Mouse (Mus musculus) heart, adult 18-20 months (tissue): ENCODE data around the gene Zfp719. TPM values are rescaled to one million over a fixed set of nuclear protein-coding genes. Genes with fewer than 3 reads are reported as not detected.

ENCODE experiments used
- DNase-seq, 2 experiments: peaks; one replicate each; pipeline ENCODE4 v3.0.0; 2021 to 2022; ENCODE audit warnings: mixed read lengths in 1 of 2
- total RNA-seq, 2 experiments: library from RNA; stranded (reverse); gene quantifications; 2 replicates each; pipeline ENCODE4 v1.2.3; 2021

The Zfp719 gene
- total RNA-seq, 2 experiments from 2014 or later, result 4.4 to 8.2 TPM

DNA sequence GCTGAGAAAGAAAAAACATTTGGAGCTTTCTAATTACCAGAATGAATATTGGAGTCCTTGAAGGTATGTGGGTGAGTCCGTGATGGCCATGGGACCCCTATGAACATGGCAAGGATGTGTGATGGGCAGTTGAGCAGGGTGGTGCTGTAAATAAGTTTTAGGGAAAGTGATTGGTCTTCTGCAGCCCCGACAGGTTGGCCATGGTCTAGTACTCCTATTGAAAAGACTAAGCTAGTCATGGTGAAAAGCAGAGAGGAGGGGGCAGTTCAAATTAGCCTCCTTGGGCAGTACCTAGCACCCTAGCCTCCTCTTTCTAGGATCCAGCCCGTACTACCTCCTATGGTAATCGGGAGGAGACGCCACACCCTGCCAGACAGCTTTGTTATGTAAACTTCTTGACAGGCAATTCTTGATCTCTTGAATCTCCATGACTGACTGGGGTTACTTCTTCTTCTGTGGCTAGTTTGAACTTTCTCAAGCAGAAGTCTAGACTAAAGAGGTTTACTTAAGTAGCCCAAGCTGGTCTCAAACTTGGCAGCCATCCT is 28.4 kb downstream of the Zfp719 start:
- DNase-seq, result no peak

DNA sequence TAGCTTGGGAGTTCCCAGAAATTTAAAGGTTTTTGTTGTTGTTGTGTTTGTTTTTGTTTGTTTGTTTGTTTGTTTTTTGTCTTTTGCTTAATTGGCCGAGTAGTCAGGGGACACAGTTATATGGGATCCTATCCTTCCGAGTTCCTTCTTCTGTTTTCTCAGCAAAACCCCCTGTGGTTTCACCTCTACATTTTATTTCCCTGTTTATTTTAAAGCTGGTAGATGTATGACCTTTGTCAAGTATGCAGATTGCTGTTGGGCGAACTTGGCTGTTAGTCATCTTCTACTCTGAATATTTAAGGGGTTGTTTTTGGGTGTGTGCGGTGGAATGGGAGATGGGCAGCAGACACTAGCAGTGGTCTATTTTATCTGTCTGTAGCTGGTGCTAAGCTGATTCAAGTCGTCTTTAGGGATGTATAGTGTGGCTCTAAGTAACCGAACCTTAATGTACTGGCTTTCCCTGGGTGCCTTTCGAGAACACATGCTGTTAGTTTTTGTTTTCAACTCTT is 29.0 kb downstream of the Zfp719 start:
- DNase-seq, result no peak

DNA sequence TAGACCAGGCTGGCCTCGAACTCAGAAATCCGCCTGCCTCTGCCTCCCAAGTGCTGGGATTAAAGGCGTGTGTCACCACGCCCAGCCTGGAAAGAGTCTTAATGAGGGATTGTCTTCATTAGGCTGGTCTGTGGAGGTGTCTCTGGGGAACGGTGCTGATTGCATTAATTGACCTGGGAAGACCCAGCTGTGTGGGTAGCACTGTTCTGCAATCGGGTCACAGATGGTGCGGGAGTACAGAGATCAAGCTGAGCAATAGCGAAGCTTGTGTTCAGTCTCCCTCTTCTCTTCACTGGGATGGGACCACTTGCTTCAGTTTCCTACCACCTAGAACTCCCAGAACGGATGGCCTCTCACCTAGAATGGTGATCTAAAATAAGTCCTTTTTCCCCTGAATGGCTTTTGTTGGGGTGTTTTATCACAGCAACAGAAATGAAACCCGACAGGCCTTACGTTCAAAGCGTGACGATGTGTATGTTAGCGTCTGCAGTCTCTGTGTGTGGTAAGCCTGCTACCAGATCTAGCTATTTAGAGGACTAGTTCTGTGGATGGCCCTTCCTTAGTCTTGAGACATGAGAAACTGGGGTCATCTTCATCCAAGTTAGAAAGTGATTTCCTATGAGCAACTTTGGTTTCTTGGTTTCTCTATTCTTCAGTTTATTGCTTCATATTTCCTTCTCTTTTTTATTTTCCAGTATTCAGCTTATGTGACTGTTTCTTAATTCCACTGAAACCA is 34.6 kb downstream of the Zfp719 start:
- no peak for DNase-seq

DNA sequence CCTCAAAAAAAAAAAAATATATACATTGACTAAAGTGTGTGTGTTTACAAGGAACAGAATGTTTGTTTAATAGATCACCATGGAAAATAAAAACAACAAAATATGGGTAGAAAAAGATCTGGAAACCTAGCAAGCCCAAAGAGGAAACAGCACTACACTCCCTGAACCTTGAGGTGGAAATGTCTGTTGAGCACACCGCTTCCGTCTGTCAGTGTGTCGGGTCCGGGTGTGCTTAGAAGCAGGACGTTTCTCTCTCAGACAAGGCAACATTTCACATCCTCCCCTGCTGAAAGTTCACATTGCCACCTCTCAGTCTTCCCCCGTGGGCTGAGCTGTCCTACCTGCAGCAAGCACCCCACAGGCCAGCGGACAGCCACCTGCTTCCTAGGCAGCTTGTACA is 43.5 kb downstream of the Zfp719 start:
- no peak for DNase-seq

DNA sequence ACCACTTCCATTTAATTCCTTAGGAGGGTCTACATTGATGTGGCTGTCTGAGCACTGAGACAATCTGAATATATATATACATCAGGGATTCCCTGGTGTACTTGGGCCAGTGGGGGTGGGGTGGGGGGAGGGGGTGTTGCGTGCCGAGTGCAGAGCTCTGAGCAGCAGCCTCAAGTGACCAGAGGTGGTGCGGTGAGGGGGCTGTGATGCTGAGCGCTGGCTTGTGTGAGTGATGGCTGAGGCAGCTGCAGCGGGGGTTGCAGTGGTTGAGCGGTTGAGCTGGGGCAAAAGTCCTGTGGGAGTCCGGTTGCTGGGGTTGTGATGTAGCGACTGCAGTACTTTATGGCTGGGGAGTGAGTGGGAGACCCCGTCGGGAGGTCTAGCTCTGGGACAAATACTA is 44.4 kb downstream of the Zfp719 start:
- DNase-seq, result no peak

DNA sequence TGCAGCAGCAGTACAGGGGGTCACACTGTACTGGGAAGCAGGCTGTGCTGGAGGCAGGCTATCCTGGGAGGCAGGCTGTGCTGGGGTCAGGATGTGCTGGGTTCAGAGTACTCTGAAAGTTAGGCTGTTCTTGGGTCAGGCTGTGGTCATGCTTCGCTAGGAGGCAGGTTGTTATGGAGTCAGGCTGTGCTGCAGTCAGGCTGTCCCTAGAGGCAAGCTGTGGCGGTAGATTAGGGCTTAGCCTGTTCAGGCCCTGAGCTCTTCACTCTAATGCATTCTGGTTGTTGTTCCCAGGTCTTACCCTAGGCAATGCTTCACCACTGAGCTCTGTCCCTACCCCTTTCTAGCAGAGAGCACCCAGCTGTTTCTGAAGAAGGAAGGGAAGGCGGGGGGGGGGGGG is 45.7 kb downstream of the Zfp719 start:
- DNase-seq, result no peak

DNA sequence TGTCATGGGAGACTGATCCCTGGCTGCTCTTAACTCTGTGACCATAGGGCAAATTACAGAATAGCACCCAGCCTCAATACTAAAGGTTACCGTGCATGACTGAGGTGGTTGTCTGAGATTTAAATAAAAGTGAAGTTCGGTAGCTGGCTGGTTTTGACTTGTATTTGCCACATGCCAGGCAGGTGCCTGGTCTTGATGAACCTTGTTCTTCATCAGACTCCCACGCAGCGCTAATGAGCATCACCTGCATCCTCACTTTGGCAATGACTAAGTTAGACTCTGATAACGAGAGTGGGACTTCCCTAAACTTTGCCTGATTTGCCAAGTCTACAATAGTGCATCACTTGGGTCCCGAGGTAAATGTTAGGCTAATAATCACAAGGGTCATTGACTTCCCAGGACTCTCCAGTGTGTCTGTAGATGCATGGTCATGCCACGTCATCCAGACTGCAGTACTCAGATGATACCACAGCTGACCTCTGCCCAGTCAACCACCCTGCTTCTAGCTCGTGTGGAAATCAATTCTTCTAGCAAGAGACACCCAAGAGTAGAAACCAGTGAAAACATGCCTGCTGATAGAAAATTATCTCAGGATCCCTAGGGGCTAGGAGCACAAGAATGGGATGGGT is 46.5 kb downstream of the Zfp719 start:
- DNase-seq, result no peak

DNA sequence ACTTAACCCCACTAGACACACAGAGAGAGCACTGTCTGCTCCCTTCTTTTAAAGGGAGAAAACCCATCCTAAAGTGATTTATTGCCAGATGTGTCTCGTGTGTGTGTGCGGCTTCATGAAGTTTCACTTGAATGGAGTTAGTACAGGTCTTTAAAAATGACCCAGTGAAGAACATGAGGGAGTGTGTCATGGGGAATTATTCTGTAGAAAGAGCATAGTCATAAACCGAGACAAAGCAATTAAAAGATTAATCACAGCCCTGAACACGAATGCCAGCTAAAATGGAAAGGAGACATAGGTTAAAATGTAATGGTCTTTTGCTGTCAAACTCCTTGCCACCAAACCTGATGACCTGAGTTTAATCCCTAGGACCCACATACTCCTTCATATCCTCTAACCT is 54.5 kb downstream of the Zfp719 start:
- no peak for DNase-seq

DNA sequence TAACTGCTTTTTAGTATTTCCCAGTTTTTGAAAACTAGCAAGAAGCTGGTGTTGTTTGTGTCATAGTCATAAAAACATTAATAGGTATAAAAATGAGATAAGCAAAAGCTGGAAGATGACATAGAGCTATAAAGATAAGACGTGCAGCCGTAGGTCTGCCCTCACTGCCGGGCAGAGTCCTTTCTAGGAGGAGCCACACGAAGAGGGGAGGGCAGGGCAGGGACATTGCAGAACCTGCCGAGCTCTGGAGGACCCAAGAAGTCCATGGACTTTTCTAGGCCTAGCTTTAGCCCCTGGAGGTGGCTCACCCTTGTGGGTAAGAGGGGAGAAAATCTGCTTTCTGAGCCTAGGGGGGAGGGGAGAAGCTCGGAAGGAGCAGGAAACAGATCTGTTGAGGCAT is 55.1 kb downstream of the Zfp719 start, which contains the start of gene Ceacam18:
Gene Ceacam18 (plus strand): TSS at position 208 of the 400 bp plus-strand sequence.
- no peak for DNase-seq

DNA sequence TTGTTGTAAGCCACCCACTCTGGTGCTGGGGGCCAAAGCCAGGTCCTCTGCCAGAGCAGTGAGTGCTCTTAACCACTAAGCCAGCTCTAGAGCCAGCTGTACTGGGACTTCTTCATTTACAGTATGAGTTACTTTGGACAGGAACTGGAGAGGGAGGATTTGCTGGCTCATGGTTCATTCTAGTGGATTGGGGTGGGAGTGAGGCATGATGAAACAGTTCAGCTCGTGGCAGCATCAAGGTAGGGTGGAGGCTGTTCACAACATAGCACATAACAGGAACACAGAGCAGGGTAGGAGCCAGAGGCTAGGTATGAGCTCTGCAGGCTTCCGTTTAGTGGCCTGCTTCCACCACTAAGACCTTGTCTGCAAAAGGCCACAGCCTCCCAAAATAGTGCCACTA is 56.8 kb downstream of the Zfp719 start:
- no peak for DNase-seq

DNA sequence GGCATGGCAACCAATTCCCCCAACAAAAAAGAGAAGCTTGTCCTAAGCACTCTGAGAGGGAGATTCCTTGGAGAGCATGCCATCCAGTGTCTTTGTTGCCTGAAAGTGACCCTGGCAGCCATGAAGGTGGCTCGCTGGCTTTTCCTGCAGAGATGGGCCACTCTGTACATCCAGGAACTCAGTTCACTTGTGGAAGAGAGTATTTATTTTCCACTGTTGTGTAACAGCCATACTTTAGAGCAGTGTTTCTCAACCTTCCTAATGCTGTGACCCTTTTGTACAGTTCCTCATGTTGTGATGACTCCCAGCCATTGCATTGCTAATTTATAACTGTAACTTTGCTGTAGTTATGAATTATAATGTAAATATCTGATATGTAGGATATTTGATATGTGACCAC is 57.7 kb downstream of the Zfp719 start:
- DNase-seq, result no peak

DNA sequence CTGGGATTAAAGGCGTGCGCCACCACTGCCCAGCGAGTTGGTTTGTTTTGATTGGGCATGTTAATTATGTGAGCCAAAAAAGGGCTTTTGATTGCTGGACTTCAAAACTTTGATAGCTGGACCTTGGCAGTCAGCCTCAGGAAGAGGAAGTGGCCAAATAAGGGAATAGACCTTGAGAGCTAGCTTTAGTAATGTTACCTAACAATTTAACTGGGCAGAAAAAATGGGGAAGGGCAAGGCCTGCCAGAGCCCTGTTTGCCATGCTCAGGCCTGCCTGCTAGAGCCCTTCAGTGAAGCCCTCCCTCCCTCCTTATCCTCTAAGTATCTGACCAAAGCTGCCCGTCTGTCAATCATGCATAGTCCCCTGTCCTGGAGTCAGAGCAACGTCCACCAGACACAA is 63.2 kb downstream of the Zfp719 start:
- DNase-seq, result no peak

Other genes with a start within 250 kb of the Zfp719 start
- not detected for gene Siglecf, start 228.3 kb upstream of the Zfp719 start, total RNA-seq
- 1 to 10 TPM in 1 of 2 experiments, under 1 TPM in 1; 0.15 to 1.2 TPM for gene Siglecg, start 171.4 kb upstream of the Zfp719 start, total RNA-seq
- not detected for gene Lim2, start 151.9 kb upstream of the Zfp719 start, total RNA-seq
- gene Nkg7, start 142.5 kb upstream of the Zfp719 start, total RNA-seq, result 1 to 10 TPM; 1.1 to 2.2 TPM
- gene Cldnd2, start 138.8 kb upstream of the Zfp719 start, total RNA-seq, result not detected
- gene Etfb, start 135.5 kb upstream of the Zfp719 start, total RNA-seq, result 1,000 to 10,000 TPM; 1,290 to 1,427 TPM
- gene Gm45233, start 135.5 kb upstream of the Zfp719 start, total RNA-seq, result under 1 TPM in 1 of 2 experiments, not detected in 1; 0.60 TPM
- gene Vsig10l, start 116.5 kb upstream of the Zfp719 start, total RNA-seq, result 1 to 10 TPM in 1 of 2 experiments, under 1 TPM in 1; 0.69 to 1.3 TPM
- under 1 TPM in 1 of 2 experiments, not detected in 1; 0.36 TPM for gene Iglon5, start 89.5 kb upstream of the Zfp719 start, total RNA-seq
- not detected for gene 4931406B18Rik, start 73.7 kb upstream of the Zfp719 start, total RNA-seq
- gene Cd33, start 35.2 kb upstream of the Zfp719 start, total RNA-seq, result 1 to 10 TPM; 2.3 to 3.0 TPM
- gene Zfp658, start 17.4 kb upstream of the Zfp719 start, total RNA-seq, result under 1 TPM; 0.79 to 0.85 TPM
- not detected for gene Zfp819, start 27.6 kb downstream of the Zfp719 start, total RNA-seq
- gene Ceacam18, start 55.1 kb downstream of the Zfp719 start, total RNA-seq, result not detected
- gene Siglece, start 80.6 kb downstream of the Zfp719 start, total RNA-seq, result 1 to 10 TPM; 1.4 to 1.6 TPM
- gene Ctu1, start 92.4 kb downstream of the Zfp719 start, total RNA-seq, result 1 to 10 TPM; 2.7 to 3.1 TPM
- gene Klk14, start 110.8 kb downstream of the Zfp719 start, total RNA-seq, result under 1 TPM; 0.23 to 0.47 TPM
- not detected for gene Klk13, start 133.0 kb downstream of the Zfp719 start, total RNA-seq
- not detected for gene Klk12, start 189.3 kb downstream of the Zfp719 start, total RNA-seq
- under 1 TPM in 1 of 2 experiments, not detected in 1; 0.30 TPM for gene Klk11, start 195.0 kb downstream of the Zfp719 start, total RNA-seq
- gene Klk10, start 201.4 kb downstream of the Zfp719 start, total RNA-seq, result under 1 TPM; 0.20 to 0.49 TPM
- not detected for gene Klk9, start 212.3 kb downstream of the Zfp719 start, total RNA-seq
- 10 to 100 TPM in 1 of 2 experiments, 1 to 10 TPM in 1; 8.9 to 10.2 TPM for gene Klk8, start 218.0 kb downstream of the Zfp719 start, total RNA-seq
- not detected for gene Klk7, start 231.7 kb downstream of the Zfp719 start, total RNA-seq
- gene Klk6, start 244.9 kb downstream of the Zfp719 start, total RNA-seq, result not detected